Mouse (Mus musculus) megakaryocyte, adult 5-6 weeks (primary cell): Measurements from ENCODE around the gene Qrsl1. TPM values are rescaled to one million over a fixed set of nuclear protein-coding genes. Genes with fewer than 3 reads are reported as not detected.
"Not testable (repeated sequence)": the region's sequence is repeated elsewhere in the genome, so short reads cannot be mapped to it uniquely, and the experiment has no call there.

Experiments used
- ATAC-seq: 2 replicates; pipeline ENCODE4 v1.8.0; 2016; ENCODE audit warnings: mild to moderate bottlenecking, inconsistent platforms; ENCODE audit not compliant: poor library complexity, severe bottlenecking
- total RNA-seq, 2 experiments: library from RNA; stranded (forward) in 1 of 2; stranded (reverse) in 1 of 2; fragments of 153-499, 151-499 nt in 1 of 2; fragments of 221-1000, 200-1000 nt in 1 of 2; gene quantifications; 2 replicates each; pipeline versions ENCODE4 v1.2.3 to v1.2.4; 2015 to 2017

The Qrsl1 gene
- 13.3 and 18.1 TPM in 2 replicates for total RNA-seq (2015)
- total RNA-seq (2017), result 10.2 and 11.2 TPM in 2 replicates

- ATAC-seq, result peak; percentile 99
Measured at GRCm38 (mm10) chr10:43901578-43902194, at the start of gene Qrsl1, which contains the start of gene Rtn4ip1. TSS of gene Qrsl1 (minus strand) at chr10:43901745. TSS of gene Rtn4ip1 (plus strand) at chr10:43901807.

GRCm38 (mm10) chr10:43945435-43945834, 43.9 kb upstream of the Qrsl1 start:
- ATAC-seq, result no peak

DNA sequence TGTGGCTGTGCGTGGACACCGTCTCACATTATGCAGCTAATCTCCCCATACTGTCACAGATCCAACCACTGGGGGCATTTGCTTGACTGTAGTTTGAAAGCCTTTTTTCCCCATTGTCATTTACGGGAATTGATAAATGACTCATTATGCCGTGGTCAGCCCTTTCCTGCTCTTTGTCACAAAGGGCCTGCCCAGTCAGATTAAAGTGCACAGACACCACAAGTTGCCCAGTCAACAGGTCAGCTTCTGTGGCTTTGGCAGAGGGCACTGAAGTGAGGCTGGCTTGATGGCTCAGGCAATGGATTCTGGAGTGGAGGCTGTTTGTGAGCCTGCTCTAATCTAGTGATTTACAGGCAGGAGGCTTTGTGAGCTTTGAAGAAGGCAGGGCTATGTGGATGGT, 42.2 kb upstream of the Qrsl1 start:
- no peak for ATAC-seq

GRCm38 (mm10) chr10:43939136-43939662, 37.7 kb upstream of the Qrsl1 start:
- ATAC-seq, result no peak

- ATAC-seq, result no peak
Measured at GRCm38 (mm10) chr10:43928596-43928995, 27.1 kb upstream of the Qrsl1 start.

DNA sequence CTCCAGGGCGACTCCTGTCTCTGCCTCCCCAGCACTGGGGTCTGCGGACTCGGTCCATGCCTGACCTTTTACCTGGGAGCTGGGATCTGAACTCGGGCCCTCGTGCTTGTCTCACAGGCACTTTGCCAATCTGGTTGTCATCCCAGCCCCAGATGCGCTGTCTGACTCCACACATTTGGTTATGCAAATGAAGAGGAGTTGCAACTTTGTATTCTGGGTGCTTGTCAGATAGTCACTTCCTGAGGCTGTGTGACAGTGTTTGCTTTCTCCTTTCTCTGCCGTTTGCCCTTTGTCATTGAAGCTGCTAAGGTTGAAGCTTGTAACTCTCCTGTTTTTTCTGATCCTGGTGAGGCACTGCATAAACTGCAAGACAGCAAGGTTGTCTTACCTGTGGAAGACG, 26.2 kb upstream of the Qrsl1 start:
- ATAC-seq, result no peak

GRCm38 (mm10) chr10:43925776-43926175, 24.2 kb upstream of the Qrsl1 start:
- not testable (repeated sequence) for ATAC-seq

DNA sequence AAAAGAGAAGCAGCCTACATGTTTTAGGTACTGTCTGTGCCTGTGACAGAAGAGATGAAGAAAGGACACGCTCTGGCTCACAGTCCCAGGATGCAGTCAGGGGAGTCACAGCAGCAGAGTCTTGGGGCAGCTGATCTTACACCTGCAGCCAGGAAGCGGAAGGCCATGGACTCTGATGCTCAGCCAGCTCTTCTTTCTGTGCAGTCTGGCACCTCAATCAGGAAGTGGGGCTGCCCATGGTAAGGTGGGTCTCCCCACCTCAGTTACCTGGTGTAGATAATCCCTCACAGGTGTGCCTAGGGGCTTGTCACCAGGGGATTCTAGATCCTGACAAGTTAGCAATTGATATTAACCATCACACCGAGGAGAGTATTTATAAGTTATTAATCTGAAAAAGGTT, 21.6 kb upstream of the Qrsl1 start:
- no peak for ATAC-seq

GRCm38 (mm10) chr10:43918696-43919608, 17.4 kb upstream of the Qrsl1 start:
- ATAC-seq, result peak; percentile 98

DNA sequence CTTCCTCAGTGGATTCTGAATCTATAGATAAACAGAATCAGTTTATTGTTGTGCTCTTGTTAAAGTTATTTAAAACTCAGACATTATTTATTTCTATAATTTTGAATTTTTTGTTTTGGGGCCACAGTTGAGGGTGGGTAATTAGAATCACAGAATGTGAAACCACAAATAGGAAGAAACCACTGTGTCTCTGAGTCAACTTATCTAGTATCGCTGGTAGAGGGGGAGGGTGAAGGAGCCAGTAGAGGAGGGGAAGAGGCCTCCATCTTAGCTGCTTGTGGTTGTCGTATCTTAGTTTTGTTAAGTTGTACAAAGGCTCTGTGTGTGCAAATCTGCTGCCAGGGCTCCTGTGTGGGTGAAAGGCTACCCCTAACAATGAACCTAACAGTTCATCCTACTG, 15.2 kb upstream of the Qrsl1 start:
- no peak for ATAC-seq

GRCm38 (mm10) chr10:43916181-43916580, 14.6 kb upstream of the Qrsl1 start:
- ATAC-seq, result no peak

GRCm38 (mm10) chr10:43912236-43912635, 10.7 kb upstream of the Qrsl1 start:
- no peak for ATAC-seq

GRCm38 (mm10) chr10:43910873-43911142, 9.3 kb upstream of the Qrsl1 start:
- ATAC-seq, result no peak

DNA sequence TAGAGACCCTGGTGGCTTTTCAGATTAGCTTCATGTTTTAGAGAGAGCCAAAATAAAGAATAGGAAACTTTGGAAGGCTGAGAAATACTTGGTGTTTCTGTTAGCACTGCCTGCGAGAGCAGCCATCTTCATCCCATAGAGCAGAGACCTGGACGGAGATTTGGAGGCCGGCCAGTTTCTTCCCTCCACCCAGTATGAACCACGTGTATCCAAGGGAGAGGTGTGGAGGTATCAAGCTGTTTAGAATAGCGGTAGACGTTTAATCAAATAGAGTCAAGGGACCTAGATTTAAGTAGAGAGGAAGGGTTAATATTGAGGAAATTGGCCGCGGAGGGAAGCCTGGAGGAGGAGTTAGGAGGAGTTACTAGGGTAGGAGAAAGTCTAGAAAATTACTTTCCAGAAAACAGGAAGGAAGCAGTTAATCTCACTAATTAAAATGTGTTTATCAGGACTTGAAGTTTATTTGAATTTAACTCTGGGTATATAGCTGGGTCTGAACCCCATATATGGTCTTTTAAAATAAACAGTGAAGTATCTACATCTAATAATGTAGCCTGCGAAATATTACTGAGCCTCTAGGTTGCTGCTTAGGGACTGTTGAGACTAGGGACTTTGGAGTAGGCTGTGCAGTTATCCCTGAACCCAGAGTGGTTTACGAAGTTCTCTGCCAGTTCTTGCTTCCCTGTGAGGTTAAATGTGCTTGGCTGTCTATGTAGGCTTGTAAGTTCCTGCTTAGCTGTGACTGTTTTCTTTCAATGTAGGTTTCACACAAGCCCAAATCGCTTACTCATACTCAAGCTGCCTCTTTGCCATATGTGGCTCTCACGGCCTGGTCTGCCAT, 8.7 kb upstream of the Qrsl1 start:
- peak; percentile 92 for ATAC-seq

DNA sequence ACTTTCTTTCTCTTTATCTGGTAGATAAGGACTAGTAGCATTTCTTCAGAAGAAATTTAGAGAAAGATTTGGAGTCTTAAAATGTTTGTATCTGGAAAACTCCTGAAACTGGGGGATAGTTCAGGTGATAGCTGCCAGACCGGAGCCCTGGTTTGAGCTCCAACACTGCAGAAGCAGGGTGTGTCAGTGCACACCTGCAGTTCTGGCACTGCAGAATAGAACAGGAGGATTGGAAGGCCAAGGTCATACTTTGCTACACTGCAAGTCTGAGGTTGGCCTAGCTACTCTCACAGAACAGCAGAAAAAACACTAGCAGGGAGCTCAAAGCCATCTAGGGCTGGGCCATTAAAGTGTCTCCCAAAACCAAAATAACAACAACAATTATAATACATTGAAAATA, 3.0 kb upstream of the Qrsl1 start:
- ATAC-seq, result no peak

GRCm38 (mm10) chr10:43900883-43901570, 518 bp downstream of the Qrsl1 start:
- peak; percentile 49 for ATAC-seq

DNA sequence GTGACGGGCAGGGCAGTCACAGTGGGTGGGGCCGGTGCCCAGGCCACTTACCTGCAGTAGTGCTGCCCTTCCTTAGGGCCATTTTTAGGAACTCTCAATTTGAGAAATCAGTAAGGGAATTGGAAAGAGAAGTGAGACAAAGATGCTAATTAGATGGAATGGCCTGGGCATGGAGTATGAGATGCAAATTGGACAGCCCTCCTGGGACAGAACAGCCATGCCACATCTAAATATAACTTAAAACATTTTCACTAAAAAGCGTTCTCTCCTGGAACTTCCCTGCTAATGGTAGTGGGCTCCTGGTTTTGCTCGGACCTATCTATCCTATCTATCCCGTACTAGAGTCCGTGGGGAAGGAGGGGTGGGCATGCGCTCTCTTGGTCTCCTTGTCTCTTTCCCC, 3.3 kb downstream of the Qrsl1 start:
- no peak for ATAC-seq

GRCm38 (mm10) chr10:43896065-43896464, 5.5 kb downstream of the Qrsl1 start:
- no peak for ATAC-seq

DNA sequence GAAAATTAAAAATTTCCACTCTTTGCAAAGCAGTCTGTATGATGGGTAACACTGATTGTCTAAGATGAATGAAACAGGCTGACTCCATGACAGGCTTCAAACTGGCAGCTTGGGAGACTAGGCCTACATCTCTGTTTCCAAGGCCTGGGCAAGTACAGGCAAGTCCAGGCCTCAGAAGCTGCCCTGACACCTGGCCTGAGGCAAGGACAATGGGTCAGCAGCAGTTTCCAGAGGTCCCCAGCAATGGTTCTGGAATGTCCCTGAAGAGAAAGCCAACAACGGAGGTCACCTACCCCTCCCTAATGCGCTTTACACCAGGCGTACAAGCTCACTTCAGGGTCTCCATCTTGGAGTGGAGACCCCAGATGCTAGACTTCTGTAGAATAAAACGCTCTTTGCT, 8.6 kb downstream of the Qrsl1 start:
- no peak for ATAC-seq

GRCm38 (mm10) chr10:43888976-43889375, 12.6 kb downstream of the Qrsl1 start:
- no peak for ATAC-seq

DNA sequence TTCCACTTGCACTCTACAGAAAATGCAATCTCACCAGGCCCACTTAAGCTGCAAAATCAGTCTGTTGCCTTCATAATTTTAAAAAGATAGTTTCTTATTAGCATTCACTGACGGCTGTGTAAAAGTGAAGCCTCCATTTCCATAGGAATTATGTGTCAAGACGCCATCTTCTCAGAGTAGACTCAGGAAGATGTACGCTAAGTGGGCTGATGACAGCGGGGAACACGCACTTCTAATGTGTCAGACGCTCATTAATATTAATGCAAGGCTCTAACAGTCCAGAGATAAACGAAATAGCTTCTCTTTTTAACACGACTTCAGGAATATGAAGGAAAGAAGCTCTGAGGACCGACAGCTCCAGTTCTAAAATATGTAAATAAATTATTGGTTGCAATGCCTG, 13.9 kb downstream of the Qrsl1 start:
- no peak for ATAC-seq
